Mouse (Mus musculus) ovary, adult 2 months (tissue): ENCODE data around the gene Cd164l2. TPM values are rescaled to one million over a fixed set of nuclear protein-coding genes. Genes with fewer than 3 reads are reported as not detected.

Source experiments
- polyA plus RNA-seq: library from polyadenylated mRNA; depleted of rRNA; stranded (reverse); fragments of >200 nt; gene quantifications from 2 replicates; pipeline ENCODE4 v1.2.3, GENCODE M21; 2012; rRNA removed

The Cd164l2 gene
- 16.8 and 26.0 TPM in 2 replicates for polyA plus RNA-seq

DNA sequence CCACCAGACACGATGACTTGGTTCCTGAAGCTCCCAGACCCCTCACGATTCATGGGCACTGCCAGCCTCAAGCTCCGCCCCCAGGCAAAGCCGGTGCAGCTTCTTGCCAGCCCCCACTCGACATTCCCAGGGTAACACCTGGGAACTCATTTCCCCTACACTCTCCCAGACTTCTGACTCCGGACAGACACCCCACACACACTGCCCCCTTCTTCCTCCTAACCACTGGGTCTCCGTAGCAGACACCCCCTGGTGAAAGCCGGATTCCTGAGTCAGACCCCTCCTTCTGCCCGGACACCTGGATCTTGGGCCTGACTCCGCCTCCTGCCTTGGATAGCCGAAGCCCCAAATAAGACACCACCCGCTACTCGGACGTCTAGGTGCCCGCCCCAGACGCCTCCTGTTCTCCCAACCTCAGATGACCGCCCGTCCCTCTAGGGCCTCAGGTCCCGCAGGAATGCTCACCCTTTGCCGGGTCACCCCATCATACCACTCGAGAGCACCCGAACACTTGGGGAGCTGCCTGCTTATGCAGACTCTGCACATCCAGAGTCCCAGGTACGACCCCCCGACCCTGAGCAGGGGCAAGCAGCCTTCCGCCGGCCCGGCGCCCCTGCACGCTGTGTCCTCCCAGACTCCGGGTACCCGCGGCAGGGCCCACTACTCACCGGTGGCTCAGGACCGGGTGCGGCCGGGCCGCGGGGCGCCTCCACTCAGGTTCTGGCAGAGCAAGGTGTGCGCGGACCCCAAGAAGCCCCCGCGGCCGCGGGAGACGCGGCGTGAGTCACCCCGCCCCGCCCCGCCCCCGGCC lies at the start of gene Cd164l2, which contains the start of gene Gpr3:
Cd164l2 (plus strand) TSS at position 381 of the 811 bp plus-strand sequence.
Gpr3 (minus strand) TSS at position 786 of the 811 bp plus-strand sequence.

DNA sequence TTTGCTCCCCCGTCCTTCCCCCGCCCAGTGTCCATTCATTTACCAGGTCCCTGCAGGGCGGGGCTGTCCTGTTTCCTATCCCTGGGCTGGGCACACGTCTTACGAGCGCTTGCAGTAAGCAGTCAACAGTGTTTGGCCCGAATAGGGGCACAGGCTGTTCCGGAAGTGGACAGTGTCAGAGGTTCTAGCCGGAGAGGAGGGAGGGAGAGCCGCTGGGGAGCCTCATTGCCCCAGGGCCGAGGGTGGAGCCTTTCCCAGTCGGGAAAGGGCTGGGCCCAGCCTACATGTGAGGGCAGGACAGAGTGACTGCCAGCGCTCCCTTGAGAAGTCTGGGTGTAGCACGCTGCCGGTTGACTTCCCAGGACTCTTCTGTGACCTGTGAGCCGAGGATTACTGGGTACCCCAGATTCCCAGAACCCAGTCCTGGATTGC lies 28.6 kb downstream of the Cd164l2 start, which contains the start of gene Map3k6:
Map3k6 (plus strand) TSS at position 329 of the 432 bp plus-strand sequence.

DNA sequence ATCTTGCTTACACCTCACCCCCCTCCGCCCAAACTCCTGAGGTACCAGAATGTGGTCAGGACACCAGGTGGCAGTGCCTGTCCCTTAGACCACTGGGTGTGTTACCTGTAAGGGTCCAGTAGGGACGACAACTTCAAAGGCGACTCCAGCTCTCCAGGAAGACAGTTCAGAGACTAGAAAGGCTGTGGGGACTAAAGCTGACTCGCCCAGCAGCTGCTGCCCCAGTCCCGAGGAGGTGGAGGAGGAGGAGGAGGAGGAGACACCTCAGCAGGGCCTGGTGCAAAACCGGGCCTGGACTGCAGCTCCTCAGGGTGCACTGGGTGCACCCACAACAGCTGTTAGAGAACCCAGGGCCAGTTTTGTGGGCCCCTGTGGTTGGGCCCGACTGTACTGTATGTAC lies 51.0 kb downstream of the Cd164l2 start, which contains the start of gene Sytl1:
Sytl1 (minus strand) TSS at position 232 of the 400 bp plus-strand sequence.

Other genes starting within 250 kb of the Cd164l2 start
- 1.9 and 2.1 TPM in 2 replicates for gene Fgr, start 238.0 kb upstream of the Cd164l2 start, polyA plus RNA-seq
- gene Ahdc1, start 200.9 kb upstream of the Cd164l2 start, polyA plus RNA-seq: 61.3 and 61.6 TPM in 2 replicates
- gene Wasf2, start 81.6 kb upstream of the Cd164l2 start, polyA plus RNA-seq: 60.3 and 80.2 TPM in 2 replicates
- gene Gpr3, start 405 bp downstream of the Cd164l2 start, polyA plus RNA-seq: 8.7 and 10.4 TPM in 2 replicates
- 18.8 and 19.6 TPM in 2 replicates for gene Map3k6, start 28.7 kb downstream of the Cd164l2 start, polyA plus RNA-seq
- gene Sytl1, start 51.0 kb downstream of the Cd164l2 start, polyA plus RNA-seq: 12.0 and 13.7 TPM in 2 replicates
- gene Tmem222, start 65.7 kb downstream of the Cd164l2 start, polyA plus RNA-seq: 93.5 and 104 TPM in 2 replicates
- gene Wdtc1, start 141.3 kb downstream of the Cd164l2 start, polyA plus RNA-seq: 62.7 and 68.1 TPM in 2 replicates
- 55.8 and 58.3 TPM in 2 replicates for gene Slc9a1, start 157.6 kb downstream of the Cd164l2 start, polyA plus RNA-seq